Mouse (Mus musculus) CH12.LX (cell line): ENCODE measurements around the gene St3gal3. TPM values are rescaled to one million over a fixed set of nuclear protein-coding genes. Genes with fewer than 3 reads are reported as not detected.

Source experiments
- DNase-seq: peaks from one replicate; pipeline ENCODE4 v3.0.0-alpha.2; 2013; ENCODE audit errors: extremely low read depth
- H3K27ac ChIP-seq: 2 replicates; pipeline ENCODE4 v1.5.1; 2012; ENCODE audit warnings: low read depth, mild to moderate bottlenecking, control low read depth, moderate library complexity; ENCODE audit not compliant: insufficient read depth
- H3K27me3 ChIP-seq: replicated peaks from 2 replicates; pipeline ENCODE3; 2012; ENCODE audit warnings: inconsistent platforms
- H3K36me3 ChIP-seq, 2 experiments: replicated peaks in 1 of 2; 2 replicates each; pipeline versions ENCODE3 to v1.6.1; 2012; ENCODE audit warnings: inconsistent platforms in 1 of 2, low read length in 1 of 2, mild to moderate bottlenecking in 1 of 2, mixed read lengths in 1 of 2, moderate library complexity in 1 of 2; ENCODE audit not compliant: control insufficient read depth in 1 of 2, insufficient read depth in 1 of 2
- H3K4me1 ChIP-seq, 2 experiments: 2 replicates each; pipeline ENCODE4 v1.6.1; 2012; ENCODE audit warnings: inconsistent platforms in 1 of 2, moderate library complexity in 1 of 2; ENCODE audit not compliant: insufficient read depth in 2 of 2, control insufficient read depth in 1 of 2
- H3K4me2 ChIP-seq: 2 replicates; pipeline ENCODE4 v1.6.1; 2012; ENCODE audit warnings: low read depth, mild to moderate bottlenecking, control low read depth; ENCODE audit not compliant: poor library complexity, insufficient read depth, severe bottlenecking
- H3K4me3 ChIP-seq, 3 experiments: fragments of 150-350 bp in 1 of 3; sonication (generic) in 1 of 3; replicated peaks in 1 of 3; 2 replicates each; pipeline versions ENCODE3 to v1.5.1; 2011 to 2012; ENCODE audit warnings: low read depth in 2 of 3, low read length in 2 of 3, mild to moderate bottlenecking in 2 of 3, moderate library complexity in 2 of 3, control low read depth in 1 of 3, improper control_type of control experiment in 1 of 3, inconsistent platforms in 1 of 3, mixed read lengths in 1 of 3; ENCODE audit not compliant: poor library complexity in 1 of 3
- H3K79me2 ChIP-seq: replicated peaks from 2 replicates; pipeline ENCODE4 v1.6.1; 2012; ENCODE audit warnings: mild to moderate bottlenecking, moderate library complexity; ENCODE audit not compliant: control insufficient read depth, poor library complexity, insufficient read depth, severe bottlenecking; ENCODE audit errors: extremely low read depth
- H3K9ac ChIP-seq: 2 replicates; pipeline ENCODE4 v1.6.1; 2012; ENCODE audit warnings: low read depth, mild to moderate bottlenecking, control low read depth, moderate library complexity; ENCODE audit not compliant: insufficient read depth
- H3K9me3 ChIP-seq: replicated peaks from 2 replicates; pipeline ENCODE3; 2012; ENCODE audit warnings: low read length, inconsistent platforms, mixed read lengths
- BHLHE40 ChIP-seq: IDR thresholded peaks from 2 replicates; pipeline ENCODE4 v1.6.1; 2011; ENCODE audit warnings: mild to moderate bottlenecking, low read depth, low read length, improper control_type of control experiment
- CTCF ChIP-seq, 2 experiments: IDR thresholded peaks in 1 of 2; conservative IDR thresholded peaks in 1 of 2; 2 replicates each; pipeline ENCODE4 v1.5.1; 2011 to 2012; ENCODE audit warnings: low read depth in 2 of 2, low read length in 2 of 2, improper control_type of control experiment in 1 of 2, inconsistent platforms in 1 of 2, mild to moderate bottlenecking in 1 of 2, moderate library complexity in 1 of 2
- E2F4 ChIP-seq: IDR thresholded peaks from 2 replicates; pipeline ENCODE4 v1.6.1; 2011; ENCODE audit warnings: low read depth, low read length, improper control_type of control experiment; ENCODE audit not compliant: insufficient replicate concordance
- EP300 ChIP-seq: IDR thresholded peaks from 2 replicates; pipeline ENCODE4 v1.6.1; 2011; ENCODE audit warnings: low read length, improper control_type of control experiment
- JUN ChIP-seq: IDR thresholded peaks from 2 replicates; pipeline ENCODE4 v1.6.1; 2011; ENCODE audit warnings: low read depth, mild to moderate bottlenecking, low read length, improper control_type of control experiment, moderate library complexity; ENCODE audit not compliant: insufficient read depth
- JUND ChIP-seq: conservative IDR thresholded peaks from 2 replicates; pipeline ENCODE4 v1.6.1; 2011; ENCODE audit warnings: low read depth, low read length, improper control_type of control experiment
- MEF2A ChIP-seq: IDR thresholded peaks from 2 replicates; pipeline ENCODE4 v1.6.1; 2014; ENCODE audit warnings: low read depth, mild to moderate bottlenecking, inconsistent platforms, low read length, improper control_type of control experiment, borderline replicate concordance
- MXI1 ChIP-seq: IDR thresholded peaks from 2 replicates; pipeline ENCODE4 v1.6.1; 2011; ENCODE audit warnings: mild to moderate bottlenecking, low read depth, low read length, improper control_type of control experiment
- MYC ChIP-seq: IDR thresholded peaks from 2 replicates; pipeline ENCODE4 v1.6.1; 2011; ENCODE audit warnings: low read depth, mild to moderate bottlenecking, improper control_type of control experiment, low read length
- NELFE ChIP-seq: IDR thresholded peaks from 2 replicates; pipeline ENCODE4 v1.6.1; 2011; ENCODE audit warnings: low read depth, low read length, improper control_type of control experiment
- NRF1 ChIP-seq: IDR thresholded peaks from 2 replicates; pipeline ENCODE4 v1.6.1; 2014; ENCODE audit warnings: low read depth, mild to moderate bottlenecking, inconsistent platforms, low read length, improper control_type of control experiment, moderate library complexity
- POLR2A ChIP-seq: IDR thresholded peaks from 2 replicates; pipeline ENCODE4 v1.6.1; 2011; ENCODE audit warnings: low read depth, mild to moderate bottlenecking, improper control_type of control experiment, low read length
- POLR2AphosphoS2 ChIP-seq: IDR thresholded peaks from 2 replicates; pipeline ENCODE4 v1.6.1; 2011; ENCODE audit warnings: low read depth, low read length, improper control_type of control experiment
- RAD21 ChIP-seq: IDR thresholded peaks from 2 replicates; pipeline ENCODE4 v1.6.1; 2011; ENCODE audit warnings: low read depth, mild to moderate bottlenecking, low read length, improper control_type of control experiment, moderate library complexity
- RCOR1 ChIP-seq: conservative IDR thresholded peaks from 2 replicates; pipeline ENCODE4 v1.6.1; 2012; ENCODE audit warnings: low read depth, mild to moderate bottlenecking, inconsistent platforms, low read length, improper control_type of control experiment
- SIN3A ChIP-seq: IDR thresholded peaks from 2 replicates; pipeline ENCODE4 v1.6.1; 2012; ENCODE audit warnings: low read length, improper control_type of control experiment, inconsistent platforms
- TCF12 ChIP-seq: IDR thresholded peaks from 2 replicates; pipeline ENCODE4 v1.6.1; 2014; ENCODE audit warnings: low read depth, mild to moderate bottlenecking, inconsistent platforms, low read length, improper control_type of control experiment
- USF2 ChIP-seq: conservative IDR thresholded peaks from 2 replicates; pipeline ENCODE4 v1.6.1; 2011; ENCODE audit warnings: low read depth, low read length, improper control_type of control experiment
- ZC3H11A ChIP-seq: IDR thresholded peaks from 2 replicates; pipeline ENCODE4 v1.6.1; 2012; ENCODE audit warnings: low read depth, mild to moderate bottlenecking, inconsistent platforms, low read length, improper control_type of control experiment
- ZKSCAN1 ChIP-seq: IDR thresholded peaks from 2 replicates; pipeline ENCODE4 v1.6.1; 2012; ENCODE audit warnings: low read depth, inconsistent platforms, low read length, improper control_type of control experiment, borderline replicate concordance
- ZMIZ1 ChIP-seq: IDR thresholded peaks from 2 replicates; pipeline ENCODE4 v1.6.1; 2012; ENCODE audit warnings: low read depth, mild to moderate bottlenecking, inconsistent platforms, low read length, improper control_type of control experiment
- dilution Hi-C: fragments of 300-500 bp; cut with MboI; formaldehyde crosslinking; loops from 2 replicates; pipeline ENCODE4 v1.14.3; 2020; ENCODE audit warnings: low sequenced_read_pairs; ENCODE audit not compliant: extremely low pct_unique_long_range_greater_than_20kb, extremely low pct_ligation_motif_present
- in situ Hi-C: fragments of 300-500 bp; cut with MboI; formaldehyde crosslinking; loops from 3 replicates; pipeline ENCODE4 v1.14.3; 2019; ENCODE audit warnings: low sequenced_read_pairs, low pct_ligation_motif_present, low pct_unique_long_range_greater_than_20kb, mixed read lengths
- polyA plus RNA-seq: library from polyadenylated mRNA; unstranded; fragments of >175 nt; gene quantifications from 2 replicates; pipeline ENCODE4 v1.2.1, GENCODE M21; 2012; ENCODE audit warnings: low read depth; ENCODE audit not compliant: insufficient read length
- total RNA-seq, 2 experiments: library from RNA; depleted of rRNA; stranded (reverse); fragments of 300-350 nt in 1 of 2; fragments of >200 nt in 1 of 2; gene quantifications; 2 replicates each; pipeline ENCODE4 v1.2.3; 2012 to 2014

The St3gal3 gene
- total and polyA plus RNA-seq, 3 experiments, result 7.1 to 10.1 (median 8.2) TPM

DNA sequence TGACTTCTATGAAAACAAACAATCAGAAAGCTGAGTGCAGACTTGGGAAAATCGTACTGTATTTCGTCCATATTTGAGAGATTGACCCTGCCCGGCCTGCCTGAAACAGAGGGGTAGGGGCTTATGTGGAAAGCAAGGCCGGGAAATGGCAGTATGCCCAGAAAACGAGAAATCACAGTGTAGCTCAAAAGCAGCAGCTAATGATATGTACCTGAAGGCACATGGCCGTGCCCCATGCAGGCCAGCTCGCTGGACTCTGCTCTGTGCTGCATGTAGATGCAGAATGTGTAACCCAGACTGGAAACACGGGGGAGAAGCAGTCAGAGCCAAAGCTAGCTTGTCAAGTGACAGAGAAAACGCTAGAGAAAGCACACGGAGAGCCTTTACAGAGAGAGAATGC lies 12.6 kb downstream of the St3gal3 start:
- Histone ChIP-seq H3K27me3 (no peaks in the 10 kb centered on the region), H3K9me3 (no peaks in the 10 kb centered on the region), H3K4me3 (no peak overlapping the region), H3K9ac (no peak overlapping the region), H3K36me3 (peaks cover 0 to 26% of the 10 kb centered on the region in 2 experiments), H3K79me2 (no peaks in the 10 kb centered on the region; the same call in 1 of the 2 replicates), H3K27ac (no peak overlapping the region), H3K4me2 (no peak overlapping the region), H3K4me1 (peaks cover 4 to 12% of the 10 kb centered on the region in 2 experiments; a peak in 3 of 4 replicates)
- no peak for TF ChIP-seq ZC3H11A
- no peak for TF ChIP-seq JUND
- TF ChIP-seq RAD21, result no peak
- no peak for TF ChIP-seq EP300
- no peak for TF ChIP-seq MXI1
- TF ChIP-seq USF2, result no peak
- TF ChIP-seq NELFE, result no peak
- TF ChIP-seq BHLHE40, result no peak
- no peak for TF ChIP-seq MYC
- no peak for TF ChIP-seq TCF12
- TF ChIP-seq RCOR1, result no peak
- TF ChIP-seq SIN3A, result no peak
- no peak for TF ChIP-seq NRF1
- no peak for TF ChIP-seq JUN
- TF ChIP-seq MEF2A, result no peak
- DNase-seq, result no peak
- dilution Hi-C loops, result no loop called here
- in situ Hi-C loops, result no loop called here

DNA sequence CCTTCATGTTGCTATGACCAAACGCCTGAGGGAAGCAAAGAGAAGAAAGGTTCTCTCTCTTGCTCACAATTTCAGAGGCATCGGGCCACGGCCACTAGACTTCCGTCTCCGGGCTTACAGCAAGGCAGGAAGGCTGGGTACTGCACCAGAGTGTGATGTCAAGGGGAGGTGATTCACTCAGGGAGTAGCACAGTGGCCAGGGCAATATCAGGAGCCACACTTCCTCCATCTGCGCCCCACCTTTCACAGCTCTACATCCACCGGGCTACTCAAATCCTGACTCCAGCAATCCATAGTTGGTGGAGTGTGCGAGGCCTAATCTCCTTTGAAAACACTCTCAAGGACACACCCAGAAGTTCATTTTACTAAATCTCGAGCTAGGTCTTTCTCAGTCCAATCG lies 17.1 kb downstream of the St3gal3 start:
- TF ChIP-seq JUND (no peak), ZMIZ1 (no peak), NRF1 (no peak), RAD21 (no peak), POLR2A (no peak), TCF12 (no peak), EP300 (no peak), ZKSCAN1 (no peak), CTCF (conservative IDR thresholded peaks at IDR 0.05 in 1 of 2, IDR thresholded peaks at IDR 0.05 in 1 of 2; ENCODE audit: low read depth in 2 of 2, low read length in 2 of 2) (no peak), POLR2AphosphoS2 (no peak), USF2 (no peak), ZC3H11A (no peak), E2F4 (no peak)
- no peaks in the 10 kb centered on the region for H3K9me3 ChIP-seq
- H3K4me1 ChIP-seq, result no peaks in the 10 kb centered on the region
- dilution Hi-C loops (no loop called here), in situ Hi-C loops (no loop called here)
- DNase-seq, result no peak
- no peak overlapping the region for H3K27ac ChIP-seq
- no peak overlapping the region for H3K9ac ChIP-seq
- no peak overlapping the region for H3K4me2 ChIP-seq
- H3K27me3 ChIP-seq, result no peaks in the 10 kb centered on the region
- no peaks in the 10 kb centered on the region for H3K79me2 ChIP-seq
- peaks cover 0 to 23% of the 10 kb centered on the region in 2 experiments for H3K36me3 ChIP-seq
- H3K4me3 ChIP-seq, result no peak overlapping the region
